ENCODE assay signal across 9 mouse cellular contexts in genomic region chr2:21368351-21369170, GRCm38 (mm10). TPM values are rescaled to one million over a fixed set of nuclear protein-coding genes. Genes with fewer than 3 reads are reported as not detected.
DNase-seq lines count a peak whose midpoint lies in the region; ATAC-seq lines count a peak whose summit lies in the region.
"Had no signal": no experiment of that assay in that cellular context is flagged by ENCODE, and none has a peak within 500 bp of the region (broad histone marks: within the 10 kb centered on the region; RNA-seq: fewer than 3 reads in every experiment).

No protein-coding gene starts in this region.

- 13% methylated on average over 44 of the region's 44 CpGs for WGBS in limb, embryonic 12.5 days

- peak; percentile 26; the same call in 1 of the 2 replicates for ATAC-seq in limb, embryonic 12.5 days (ENCODE audit: insufficient number of reproducible peaks, insufficient read depth, low FRiP score, low TSS enrichment, low read depth)

- peaks cover 4% of the 10 kb centered on the region; the same call in 1 of the 2 replicates for H3K4me1 ChIP-seq in limb, embryonic 12.5 days (replicated peaks)

- peaks cover 41% of the 10 kb centered on the region for H3K27me3 ChIP-seq in limb, embryonic 12.5 days

- no peak overlapping the region for H3K9ac ChIP-seq in limb, embryonic 12.5 days (replicated peaks)

- H3K4me2 ChIP-seq in limb, embryonic 12.5 days, result no peak overlapping the region

- no peak overlapping the region for H3K27ac ChIP-seq in limb, embryonic 12.5 days

- H3K36me3 ChIP-seq in limb, embryonic 12.5 days, result no peaks in the 10 kb centered on the region

- H3K9me3 ChIP-seq in limb, embryonic 12.5 days, result no peaks in the 10 kb centered on the region

- no peak overlapping the region for H3K4me3 ChIP-seq in limb, embryonic 12.5 days (replicated peaks)

- DNase-seq in adrenal gland, postnatal 10 days, result peak; percentile 33
- DNase-seq in adrenal gland, postnatal 4 days (ENCODE audit: low spot score in 2 of 2), result no peak
- peak; percentile 18 for DNase-seq in ovary, postnatal 36 days (ENCODE audit: low spot score)
- DNase-seq in ovary, adult 18-20 months (ENCODE audit: low spot score), result no peak
- peak; percentile 12 for DNase-seq in forelimb bud, embryonic 11.5 days (ENCODE audit: low read depth, low spot score)
- DNase-seq in testis, postnatal 10 days (ENCODE audit: low spot score), result peak; percentile 49
- no peak for DNase-seq in B cell, adult 2 months

RNA-seq across cellular contexts. Expression of gene Gpr158, which starts 1.2 kb away (rescaled TPM):
- 1 to 10 TPM in 1 of 2 experiments, under 1 TPM in 1; 0.57 to 1.1 TPM for total RNA-seq in adrenal gland, postnatal 10 days (2021)
- 1 to 10 TPM in 1 of 2 experiments, under 1 TPM in 1; 0.76 to 1.0 TPM for total RNA-seq in adrenal gland, postnatal 4 days (2021)
- polyA plus RNA-seq in limb, embryonic 12.5 days (2016; fragmentation: Nextera tagmentation; extraction: Ambion mirVana), result 0.09 TPM in 1 of 2 replicates, not detected in the other
- total RNA-seq: liver, adult 2 months had no signal
- polyA plus RNA-seq: liver, adult 2 months had no signal

Comparison
In these comparisons a context has a peak if more than half of its experiments do, and no peak if none do; other contexts are left out.
1. DNase-seq: peak in adrenal gland, postnatal 10 days (single experiment), ovary, postnatal 36 days (single experiment), forelimb bud, embryonic 11.5 days (single experiment) and testis, postnatal 10 days (single experiment); none in adrenal gland, postnatal 4 days (0 of 2), ovary, adult 18-20 months (single experiment) and B cell, adult 2 months (0 of 2).